Mouse (Mus musculus): ENCODE results near the gene Ccdc124. TPM values are rescaled to one million over a fixed set of nuclear protein-coding genes. Genes with fewer than 3 reads are reported as not detected.
A peak's percentile ranks its signal among the peaks of the same experiment; 100 is the strongest.

Gene Ccdc124
- total and polyA plus RNA-seq, 3 experiments, result 36.2 to 82.0 (median 58.7) TPM

- H3K9me3 ChIP-seq (replicated peaks; ENCODE audit: low read length), result no peaks in the 10 kb centered on the region
- H3K27me3 ChIP-seq (replicated peaks), result peaks cover 52% of the 10 kb centered on the region
- H3K4me1 ChIP-seq (ENCODE audit: control insufficient read depth in 1 of 2, insufficient read depth in 2 of 2), result peaks cover 12 to 47% of the 10 kb centered on the region in 2 experiments
- H3K36me3 ChIP-seq (replicated peaks in 1 of 2; ENCODE audit: control insufficient read depth in 1 of 2, insufficient read depth in 1 of 2, low read length in 1 of 2), result peaks cover 14 to 23% of the 10 kb centered on the region in 2 experiments
- H3K27ac ChIP-seq (ENCODE audit: insufficient read depth, low read depth), result no peak overlapping the region
- in situ Hi-C loops (cut with MboI; ENCODE audit: low pct_ligation_motif_present, low pct_unique_long_range_greater_than_20kb, low sequenced_read_pairs) (no loop called here), dilution Hi-C loops (cut with MboI; ENCODE audit: extremely low pct_ligation_motif_present, extremely low pct_unique_long_range_greater_than_20kb, low sequenced_read_pairs) (no loop called here)
- H3K4me3 ChIP-seq (replicated peaks in 1 of 3; ENCODE audit: low read depth in 2 of 3, low read length in 2 of 3, poor library complexity in 1 of 3), result no peak overlapping the region
- no peaks in the 10 kb centered on the region for H3K79me2 ChIP-seq (replicated peaks; ENCODE audit: control insufficient read depth, extremely low read depth, insufficient read depth, poor library complexity, severe bottlenecking)
- peak; percentile 39; the same call in 1 of the 2 replicates for TF ChIP-seq MEF2A (IDR thresholded peaks at IDR 0.05; ENCODE audit: borderline replicate concordance, low read depth, low read length)
- no peak for TF ChIP-seq MXI1 (IDR thresholded peaks at IDR 0.05; ENCODE audit: low read depth, low read length)
- TF ChIP-seq TCF12 (IDR thresholded peaks at IDR 0.05; ENCODE audit: low read depth, low read length), result no peak
- TF ChIP-seq ETS1 (conservative IDR thresholded peaks at IDR 0.05; ENCODE audit: low read depth, low read length), result no peak
- no peak for TF ChIP-seq USF2 (conservative IDR thresholded peaks at IDR 0.05; ENCODE audit: low read depth, low read length)
- no peak for TF ChIP-seq UBTF (IDR thresholded peaks at IDR 0.05; ENCODE audit: low read depth, low read length)
- peak; percentile 35; the same call in 1 of the 2 replicates for TF ChIP-seq NRF1 (IDR thresholded peaks at IDR 0.05; ENCODE audit: low read depth, low read length)
- TF ChIP-seq JUN (IDR thresholded peaks at IDR 0.05; ENCODE audit: insufficient read depth, low read depth, low read length), result no peak
- TF ChIP-seq PAX5 (IDR thresholded peaks at IDR 0.05; ENCODE audit: low read length), result no peak
- no peak for TF ChIP-seq ZC3H11A (IDR thresholded peaks at IDR 0.05; ENCODE audit: low read depth, low read length)
- no peak overlapping the region for H3K9ac ChIP-seq (ENCODE audit: insufficient read depth, low read depth)
- no peak for DNase-seq (ENCODE audit: extremely low read depth)
- peak overlapping the region; percentile 86 for H3K4me2 ChIP-seq (ENCODE audit: insufficient read depth, low read depth, poor library complexity, severe bottlenecking)
Measured at GRCm38 (mm10) chr8:70863956-70864711, 9.6 kb downstream of the Ccdc124 start.

GRCm38 (mm10) chr8:70862824-70863641 is 10.7 kb downstream of the Ccdc124 start, which contains the start of gene Kcnn1:
TSS of gene Kcnn1 (minus strand) at chr8:70863258.
- Histone ChIP-seq H3K9me3 (replicated peaks; ENCODE audit: low read length) (no peaks in the 10 kb centered on the region), H3K27me3 (replicated peaks) (peaks cover 59% of the 10 kb centered on the region), H3K9ac (ENCODE audit: insufficient read depth, low read depth) (no peak within 1 kb of the TSS), H3K4me3 (replicated peaks in 1 of 3; ENCODE audit: low read depth in 2 of 3, low read length in 2 of 3, poor library complexity in 1 of 3) (no peak within 1 kb of the TSS), H3K36me3 (replicated peaks in 1 of 2; ENCODE audit: control insufficient read depth in 1 of 2, insufficient read depth in 1 of 2, low read length in 1 of 2) (peaks cover 5 to 12% of the 10 kb centered on the region in 2 experiments), H3K79me2 (replicated peaks; ENCODE audit: control insufficient read depth, extremely low read depth, insufficient read depth, poor library complexity, severe bottlenecking) (no peaks in the 10 kb centered on the region), H3K4me2 (ENCODE audit: insufficient read depth, low read depth, poor library complexity, severe bottlenecking) (peak within 1 kb of the TSS; percentile 86), H3K4me1 (ENCODE audit: control insufficient read depth in 1 of 2, insufficient read depth in 2 of 2) (peaks cover 12 to 42% of the 10 kb centered on the region in 2 experiments), H3K27ac (ENCODE audit: insufficient read depth, low read depth) (no peak within 1 kb of the TSS)
- in situ Hi-C loops (cut with MboI; ENCODE audit: low pct_ligation_motif_present, low pct_unique_long_range_greater_than_20kb, low sequenced_read_pairs), result no loop called here
- dilution Hi-C loops (cut with MboI; ENCODE audit: extremely low pct_ligation_motif_present, extremely low pct_unique_long_range_greater_than_20kb, low sequenced_read_pairs), result no loop called here
- DNase-seq (ENCODE audit: extremely low read depth), result no peak
- TF ChIP-seq CHD2 (IDR thresholded peaks at IDR 0.05; ENCODE audit: low read length) (no peak), MYC (IDR thresholded peaks at IDR 0.05; ENCODE audit: low read depth, low read length) (no peak), ZC3H11A (IDR thresholded peaks at IDR 0.05; ENCODE audit: low read depth, low read length) (no peak), ZMIZ1 (IDR thresholded peaks at IDR 0.05; ENCODE audit: low read depth, low read length) (no peak), CTCF (conservative IDR thresholded peaks at IDR 0.05 in 1 of 2, IDR thresholded peaks at IDR 0.05 in 1 of 2; ENCODE audit: low read depth in 2 of 2, low read length in 2 of 2) (peak in 1 of 2 experiments; percentile 16; a peak in 1 of 4 replicates), POLR2A (IDR thresholded peaks at IDR 0.05; ENCODE audit: low read depth, low read length) (no peak), SMC3 (IDR thresholded peaks at IDR 0.05; ENCODE audit: low read depth, low read length) (no peak)

Measured in CH12.LX (cell line).